Mouse (Mus musculus) thymus, adult 2 months (tissue): ENCODE measurements around the gene 4930524J08Rik.

ENCODE experiments used
- CTCF ChIP-seq: fragments of 200-500 bp; IDR thresholded peaks from 2 replicates; pipeline ENCODE4 v1.5.1; 2012; ENCODE audit warnings: mild to moderate bottlenecking, control low read depth, low read length, moderate library complexity, borderline replicate concordance; ENCODE audit not compliant: control insufficient read depth, poor library complexity, insufficient read depth; ENCODE audit errors: extremely low read depth
- POLR2A ChIP-seq: fragments of 200-500 bp; IDR thresholded peaks from 2 replicates; pipeline ENCODE4 v1.6.1; 2012; ENCODE audit warnings: mild to moderate bottlenecking, low read length, control low read depth, moderate library complexity; ENCODE audit not compliant: control insufficient read depth, poor library complexity, insufficient read depth; ENCODE audit errors: extremely low read depth

DNA sequence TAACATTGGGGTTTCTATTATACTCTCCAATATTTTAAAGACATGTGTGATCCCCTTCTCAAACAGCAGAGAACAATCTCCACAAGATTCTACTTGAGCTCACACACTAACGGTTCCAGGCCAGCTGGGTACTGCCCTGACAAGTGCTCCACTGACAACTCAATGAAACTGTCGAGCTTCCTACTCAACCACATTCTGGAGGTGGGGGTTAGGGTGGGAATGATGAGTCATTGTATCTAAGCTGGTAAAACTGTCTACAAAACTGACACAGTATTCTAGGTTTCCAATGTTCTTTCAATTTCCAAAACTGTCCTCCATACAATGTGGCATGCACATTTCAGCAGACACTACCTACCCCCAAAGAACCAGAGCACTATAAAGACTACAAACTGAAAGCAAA, 4.9 kb upstream of the 4930524J08Rik start:
- TF ChIP-seq POLR2A (no peak), CTCF (no peak)
